Mouse (Mus musculus) gastrocnemius, postnatal 10 days (tissue): Measurements from ENCODE around the gene Fbxo47. TPM values are rescaled to one million over a fixed set of nuclear protein-coding genes. Genes with fewer than 3 reads are reported as not detected.
"Not testable (repeated sequence)": the region's sequence is repeated elsewhere in the genome, so short reads cannot be mapped to it uniquely, and the experiment has no call there.

Experiments used
- DNase-seq: peaks from one replicate; pipeline ENCODE4 v3.0.0; 2021; ENCODE audit warnings: mixed read lengths
- total RNA-seq, 2 experiments: library from RNA; stranded (reverse); gene quantifications; 2 replicates each; pipeline ENCODE4 v1.2.3; 2021

Gene Fbxo47
- total RNA-seq, 2 experiments from 2014 or later = 0.31 to 0.56 TPM

DNA sequence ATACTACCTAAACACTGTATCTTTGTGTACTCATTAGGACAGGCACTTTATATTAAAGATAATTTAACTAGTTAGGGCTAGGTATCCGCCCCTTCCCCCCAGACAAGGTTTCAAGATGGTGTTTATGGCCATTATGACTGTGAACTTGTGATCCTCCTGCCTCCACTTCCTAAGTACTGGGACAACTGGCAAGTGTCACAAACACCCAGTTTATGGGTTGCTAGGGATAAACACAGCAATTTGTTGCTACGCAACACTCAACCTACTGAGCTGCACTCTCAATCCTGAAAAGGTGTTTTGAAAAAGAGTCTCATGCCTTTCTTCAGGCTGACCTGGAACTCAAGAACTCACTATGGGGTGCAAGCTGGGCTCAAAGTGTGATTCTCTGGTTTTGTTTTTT, 6.6 kb downstream of the Fbxo47 start:
- DNase-seq = no peak

DNA sequence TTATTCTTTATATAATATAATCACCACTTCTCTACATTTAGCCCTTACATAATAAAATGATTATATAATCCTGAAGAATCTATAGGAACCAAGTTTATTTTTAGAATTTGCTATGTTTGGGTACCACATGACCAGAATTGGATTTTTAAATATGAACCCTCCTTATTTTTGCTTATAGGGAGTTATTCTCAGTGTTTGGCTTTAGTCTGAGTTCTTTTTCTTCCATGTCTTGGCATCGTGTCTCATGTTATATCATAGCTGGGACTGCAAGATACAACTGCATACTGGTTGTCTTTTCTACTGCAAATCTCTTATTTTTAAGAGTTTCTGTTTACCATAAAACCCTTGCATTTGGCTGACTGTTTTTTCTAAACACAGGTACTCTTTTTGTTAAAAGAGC, 9.6 kb downstream of the Fbxo47 start:
- DNase-seq = no peak

DNA sequence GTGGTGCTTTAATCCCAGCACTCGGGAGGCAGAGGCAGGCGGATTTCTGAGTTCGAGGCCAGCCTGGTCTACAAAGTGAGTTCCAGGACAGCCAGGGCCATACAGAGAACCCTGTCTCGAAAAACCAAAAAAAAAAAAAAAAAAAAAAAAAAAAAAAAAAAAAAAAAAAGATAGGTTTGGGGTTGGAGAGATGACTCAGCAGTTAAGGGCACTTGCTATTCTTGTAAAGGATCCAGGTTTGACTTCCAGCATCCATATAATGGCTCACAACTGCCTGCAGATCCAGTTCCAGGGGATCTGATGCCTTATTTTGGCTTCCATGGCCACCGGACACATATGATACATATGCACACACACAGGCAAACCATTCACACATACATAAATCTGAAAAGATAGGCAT, 11.6 kb downstream of the Fbxo47 start:
- DNase-seq = not testable (repeated sequence)

DNA sequence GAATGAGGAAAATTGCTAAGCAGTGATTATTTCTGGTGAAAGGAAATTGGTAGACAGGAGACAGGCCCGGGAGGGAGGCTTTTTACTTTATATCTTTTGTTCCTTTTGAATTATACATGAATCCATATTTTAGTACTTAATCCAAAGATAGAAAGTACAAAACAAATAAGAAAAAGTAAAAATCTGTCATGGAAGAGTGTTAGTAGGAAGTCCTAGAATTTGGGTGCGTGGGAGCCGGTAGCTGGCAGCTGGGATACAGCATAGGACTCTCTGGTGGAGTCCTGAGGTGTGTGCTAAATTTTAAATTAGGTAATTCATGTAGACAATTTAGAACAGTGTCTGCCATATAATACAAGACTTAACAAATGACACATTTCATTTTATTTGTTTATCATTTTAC, 16.4 kb downstream of the Fbxo47 start:
- no peak for DNase-seq

DNA sequence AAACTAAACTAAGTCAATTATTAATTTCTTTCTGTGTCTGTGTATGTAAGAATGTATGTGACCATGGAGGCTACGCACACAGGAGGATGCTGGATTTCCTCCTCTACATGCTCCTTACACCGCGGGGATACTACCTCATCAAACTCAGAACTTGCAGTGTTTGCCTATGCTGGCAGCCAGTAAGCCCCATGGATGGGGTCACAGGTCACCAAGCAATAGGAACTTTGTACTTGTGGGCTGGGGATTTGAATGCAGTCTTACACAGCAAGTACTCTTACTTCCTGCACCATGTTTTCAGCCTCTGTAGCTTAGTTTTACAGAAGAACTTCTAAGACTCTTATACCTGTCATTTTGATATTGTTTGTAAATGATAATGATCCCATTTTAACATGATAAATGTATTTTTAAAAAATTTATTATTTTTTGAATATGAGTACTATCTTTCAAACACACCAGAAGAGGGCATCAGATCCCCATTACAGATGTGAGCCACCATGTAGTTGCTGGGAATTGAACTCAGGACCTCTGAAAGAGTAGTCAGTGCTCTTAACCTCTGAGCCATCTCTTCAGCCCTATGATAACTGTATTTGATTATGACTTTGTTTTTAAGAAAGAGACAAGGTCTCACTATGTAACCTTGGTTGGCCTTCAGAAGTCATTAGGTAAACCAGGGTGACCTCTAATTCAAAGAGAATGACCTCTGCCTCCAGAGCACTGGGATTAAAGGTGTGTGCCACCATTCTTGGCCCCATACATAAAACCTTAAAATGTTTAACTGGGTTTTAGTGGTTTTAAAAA, 17.7 kb downstream of the Fbxo47 start:
- DNase-seq = no peak

DNA sequence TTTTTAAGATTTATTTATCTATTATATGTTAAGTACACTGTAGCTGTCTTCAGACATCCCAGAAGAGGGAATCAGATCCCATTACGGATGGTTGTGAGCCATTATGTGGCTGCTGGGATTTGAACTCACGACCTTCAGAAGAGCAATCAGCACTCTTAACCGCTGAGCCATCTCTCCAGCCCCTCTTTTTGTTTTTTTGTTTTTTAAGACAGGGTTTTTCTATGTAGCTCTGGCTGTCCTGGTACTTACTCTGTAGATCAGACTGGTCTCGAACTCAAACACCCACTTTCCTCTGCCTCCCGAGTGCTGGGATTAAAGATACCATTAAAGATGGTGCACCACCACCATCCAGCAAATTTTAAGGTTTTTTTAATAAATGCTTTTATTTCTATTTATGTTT, 18.5 kb downstream of the Fbxo47 start:
- DNase-seq = no peak

DNA sequence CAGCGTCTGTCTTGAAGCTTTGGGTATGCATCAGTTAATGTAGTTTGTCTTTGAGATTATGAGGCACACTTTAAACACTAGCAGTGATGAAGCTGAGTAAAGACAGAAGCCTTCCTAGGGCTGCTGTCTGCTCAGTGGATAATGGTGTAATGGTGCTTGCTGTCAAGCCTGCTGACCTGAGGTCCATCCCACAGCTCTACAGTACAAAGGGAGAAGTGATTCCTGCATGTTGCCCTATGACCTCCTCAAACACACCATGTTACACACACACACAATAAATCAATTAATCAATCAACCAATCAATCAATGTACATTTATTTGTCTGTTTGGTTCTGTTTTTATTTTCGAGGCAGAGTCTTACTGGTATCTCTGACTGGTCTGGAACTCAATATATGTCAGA, 21.8 kb downstream of the Fbxo47 start:
- DNase-seq = no peak

DNA sequence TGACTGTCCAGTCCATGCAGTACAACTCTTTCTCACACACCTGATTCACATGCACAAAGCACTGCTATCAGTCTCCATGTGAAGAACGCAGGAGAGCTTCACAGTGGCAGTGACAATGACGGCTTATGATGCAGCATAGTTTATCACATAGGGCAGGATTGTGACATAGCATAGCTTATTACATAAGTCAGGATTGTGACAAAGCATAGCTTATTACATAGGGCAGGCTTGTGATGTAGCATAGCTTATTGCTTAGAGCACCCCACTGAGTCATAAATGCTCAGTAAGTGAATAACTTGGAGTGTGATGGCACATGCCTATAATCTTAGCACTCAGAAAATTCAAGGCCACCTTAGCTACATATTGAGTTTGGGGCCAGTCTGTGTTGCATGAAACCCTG, 28.5 kb downstream of the Fbxo47 start:
- DNase-seq = no peak

DNA sequence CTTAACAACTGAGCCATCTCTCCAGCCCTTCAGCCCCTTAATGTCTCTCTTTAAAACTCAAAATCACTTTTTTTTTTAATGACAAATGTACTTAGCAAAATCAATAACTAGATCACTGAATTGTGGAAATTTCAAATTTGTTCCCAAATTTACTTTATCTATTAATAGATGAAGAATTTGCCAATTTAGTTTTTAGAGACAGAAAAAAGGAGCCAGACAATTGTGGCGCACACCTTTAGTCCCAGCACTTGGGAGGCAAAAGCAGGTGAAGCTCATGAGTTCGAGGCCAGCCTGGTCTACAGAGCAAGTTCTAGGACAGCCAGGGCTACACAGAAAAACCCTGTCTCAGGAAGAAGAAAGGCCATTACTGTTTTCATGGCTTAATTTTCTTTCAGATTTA, 32.4 kb downstream of the Fbxo47 start:
- DNase-seq = no peak

DNA sequence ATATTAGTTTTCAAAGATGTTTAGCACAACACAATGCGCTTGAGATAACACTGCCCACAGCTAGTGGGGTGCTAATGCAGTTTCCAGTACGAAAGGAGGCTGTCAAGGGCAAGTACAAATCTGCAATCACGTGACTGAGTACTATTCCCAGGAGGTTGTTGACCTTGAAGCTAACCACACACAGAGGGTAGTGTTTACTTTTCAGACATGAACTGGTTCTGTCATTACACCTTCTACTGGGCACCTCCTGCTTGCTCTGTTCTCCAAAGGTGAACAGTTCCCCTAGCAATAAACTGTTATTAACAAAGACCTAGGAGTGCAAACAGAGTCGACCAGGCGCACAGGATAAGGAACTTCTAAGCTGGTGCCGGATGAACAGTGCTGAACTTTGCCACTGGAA, 33.6 kb downstream of the Fbxo47 start:
- no peak for DNase-seq

DNA sequence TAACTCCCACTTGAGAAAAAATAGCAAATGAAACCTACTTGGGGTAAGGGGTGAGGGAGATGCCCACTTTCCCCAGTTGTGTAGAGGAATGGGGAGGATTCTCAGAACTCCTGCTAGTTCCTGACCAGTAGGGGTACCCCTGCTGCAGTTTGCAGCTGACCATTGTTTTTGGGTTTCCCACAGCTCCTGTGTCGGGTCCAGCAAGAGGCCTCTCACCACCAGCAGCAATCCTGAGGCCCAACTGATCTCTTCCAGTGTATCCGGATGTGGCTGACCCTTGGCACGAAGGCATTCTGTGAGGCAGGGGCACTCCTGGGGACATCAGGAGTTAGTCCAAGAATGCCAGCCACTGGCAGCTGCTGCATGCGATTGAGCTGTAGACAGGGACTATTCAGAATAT, 42.0 kb downstream of the Fbxo47 start:
- DNase-seq = no peak

DNA sequence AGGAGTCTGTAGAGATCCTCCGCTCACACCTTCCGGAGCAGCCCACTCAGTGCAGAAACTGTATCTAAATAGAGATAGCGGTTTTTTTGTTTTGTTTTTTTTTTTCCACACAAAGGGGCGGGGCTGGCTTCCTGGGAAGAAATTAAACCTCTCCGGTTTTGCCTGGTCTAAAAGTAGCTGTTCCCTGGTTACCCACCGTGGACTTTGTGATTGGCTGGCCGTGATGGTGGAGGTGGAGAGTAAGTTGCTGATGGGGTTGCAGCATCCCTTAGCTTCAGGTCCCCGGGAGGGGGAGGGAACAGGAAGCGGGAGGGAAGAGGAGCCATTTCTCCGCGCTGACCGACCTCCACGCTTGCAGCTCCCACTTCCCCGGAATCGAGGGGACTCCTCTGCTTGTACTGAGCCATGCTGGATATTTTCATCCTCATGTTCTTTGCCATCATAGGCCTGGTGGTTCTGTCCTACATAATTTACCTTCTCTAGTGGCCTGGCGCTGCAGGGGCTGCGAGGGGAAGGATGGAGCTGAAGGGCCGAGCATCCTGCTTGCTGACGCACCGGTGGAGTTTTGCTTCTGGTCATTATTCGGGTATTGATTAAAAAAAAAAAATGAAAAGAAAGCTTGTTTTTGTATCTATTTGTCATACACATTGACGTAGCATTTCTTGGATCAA, 42.8 kb downstream of the Fbxo47 start:
- peak; percentile 57 for DNase-seq

DNA sequence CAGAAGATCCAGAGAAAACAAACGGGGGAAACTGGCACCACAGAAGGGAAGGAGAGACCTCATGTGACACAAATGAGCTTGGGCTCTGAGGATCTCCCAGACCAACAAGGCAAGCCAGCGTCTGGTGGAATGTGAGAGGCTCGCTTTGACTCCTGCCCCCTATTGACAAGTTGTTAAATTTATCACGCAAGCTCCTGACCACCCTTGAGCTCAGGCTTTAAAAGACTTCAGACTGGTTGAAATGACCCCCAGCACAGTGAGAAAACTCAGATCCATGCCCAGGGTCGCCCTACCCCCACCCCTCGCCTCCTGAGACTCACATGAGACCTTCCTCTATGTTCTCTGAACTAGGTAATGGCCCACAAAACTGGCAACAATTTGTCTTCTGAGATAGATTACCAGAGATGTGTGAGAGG, 43.4 kb downstream of the Fbxo47 start, which contains the start of gene B230217C12Rik:
B230217C12Rik (plus strand) TSS at position 242 of the 416 bp plus-strand sequence.
- no peak for DNase-seq

DNA sequence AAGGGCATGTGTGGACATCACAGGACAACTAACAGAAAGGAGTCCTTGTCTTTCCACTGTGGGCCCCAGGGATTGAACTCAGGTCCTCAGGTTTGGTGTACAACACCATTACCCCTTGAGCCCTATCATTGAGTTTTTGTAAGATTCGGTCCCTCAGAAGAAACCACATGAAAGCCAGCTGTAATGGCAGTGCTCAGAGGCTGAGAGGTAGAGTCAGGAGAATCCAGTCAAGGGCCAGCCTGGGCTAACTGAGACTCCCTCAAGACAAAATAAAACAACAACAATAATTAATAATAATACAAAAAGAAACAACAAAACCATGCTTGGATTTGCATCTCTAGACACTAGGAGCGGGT, 43.8 kb downstream of the Fbxo47 start:
- DNase-seq = no peak

DNA sequence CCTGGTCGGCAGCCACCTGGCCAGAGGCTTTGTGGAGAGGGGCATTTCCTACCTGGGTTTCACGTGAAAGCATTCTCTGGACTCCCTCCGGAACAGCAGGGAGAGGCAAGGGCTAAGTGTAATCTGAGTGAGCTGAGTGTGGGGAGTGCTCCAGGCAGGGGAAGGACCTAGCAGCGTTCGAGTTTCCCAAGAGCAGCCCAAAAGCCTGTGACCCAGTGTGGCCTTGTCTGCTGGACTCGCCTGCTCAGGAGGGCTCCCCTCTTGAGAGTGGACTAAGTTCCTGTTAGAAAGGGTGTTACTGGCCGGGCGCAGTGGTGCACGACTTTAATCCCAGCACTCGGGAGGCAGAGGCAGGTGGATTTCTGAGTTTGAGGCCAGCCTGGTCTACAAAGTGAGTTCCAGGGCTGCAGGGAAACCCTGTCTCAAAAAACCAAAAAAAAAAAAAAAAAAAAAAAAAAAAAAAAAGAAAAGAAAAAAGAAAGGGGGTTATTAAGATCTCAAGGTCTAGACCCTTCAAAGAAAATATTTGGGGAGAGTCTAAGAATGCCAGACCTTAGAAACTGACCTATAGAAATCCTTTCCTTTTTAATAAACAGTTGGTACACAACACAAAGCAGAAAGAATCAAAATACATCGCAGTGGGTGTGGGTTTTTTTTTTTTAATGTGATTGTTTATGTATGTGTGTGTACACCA, 44.4 kb downstream of the Fbxo47 start:
- no peak for DNase-seq

DNA sequence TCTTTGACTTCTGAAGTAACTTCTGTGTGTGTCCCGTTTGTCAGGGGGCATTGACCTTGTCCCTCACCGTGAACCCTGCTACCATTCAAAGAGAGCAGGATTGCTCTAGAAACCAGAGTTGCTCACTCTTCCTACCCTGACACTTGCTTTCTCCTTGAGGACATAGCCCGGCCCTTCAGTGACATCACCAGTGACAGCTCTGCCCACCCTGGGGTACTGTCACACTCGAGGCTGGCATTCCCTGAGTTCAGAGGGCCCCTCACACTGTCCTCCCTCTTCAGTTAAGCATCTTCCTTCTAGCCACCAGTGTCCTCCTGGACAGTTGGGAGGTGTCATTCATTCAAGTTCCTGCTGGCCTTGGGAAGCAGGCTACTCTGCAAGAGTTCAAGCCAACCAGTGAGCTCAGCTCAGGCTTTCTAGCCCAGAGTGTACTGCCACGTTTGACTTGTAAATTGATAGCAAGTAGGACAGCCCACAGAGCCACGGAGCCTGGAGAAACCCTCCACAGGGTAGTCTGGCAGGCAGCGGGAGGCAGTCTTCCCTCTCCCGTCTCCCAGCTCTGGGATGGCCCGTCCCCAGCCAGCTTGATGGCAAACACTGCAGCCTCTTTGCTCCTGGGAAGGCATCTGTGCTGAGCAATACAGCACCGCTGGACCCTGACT, 45.0 kb downstream of the Fbxo47 start:
- DNase-seq = no peak

DNA sequence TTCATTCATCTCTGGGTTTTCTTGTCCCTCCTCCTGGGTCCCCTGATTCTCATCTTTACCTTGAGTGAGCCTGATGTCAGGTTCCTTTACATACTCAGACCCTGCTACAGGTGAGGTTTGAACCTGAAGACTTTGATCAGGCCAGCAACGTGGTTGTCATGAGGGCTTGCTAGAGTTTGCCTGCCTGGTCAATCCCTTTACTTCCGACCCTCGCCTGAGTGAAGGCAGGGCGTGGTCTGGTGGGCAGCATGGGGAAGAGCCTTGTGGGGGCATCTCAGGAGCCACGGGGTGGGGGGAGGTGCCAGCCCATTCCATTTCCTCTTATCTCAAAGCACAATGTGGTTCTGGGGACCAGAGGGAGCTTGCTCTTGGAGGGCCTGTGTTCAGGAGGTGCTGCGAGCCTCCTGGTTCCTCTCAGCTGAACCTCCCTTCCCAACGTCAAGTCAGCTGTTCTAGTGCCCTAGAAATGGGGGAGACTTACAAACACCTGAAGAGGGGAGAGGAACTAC, 46.3 kb downstream of the Fbxo47 start:
- no peak for DNase-seq

DNA sequence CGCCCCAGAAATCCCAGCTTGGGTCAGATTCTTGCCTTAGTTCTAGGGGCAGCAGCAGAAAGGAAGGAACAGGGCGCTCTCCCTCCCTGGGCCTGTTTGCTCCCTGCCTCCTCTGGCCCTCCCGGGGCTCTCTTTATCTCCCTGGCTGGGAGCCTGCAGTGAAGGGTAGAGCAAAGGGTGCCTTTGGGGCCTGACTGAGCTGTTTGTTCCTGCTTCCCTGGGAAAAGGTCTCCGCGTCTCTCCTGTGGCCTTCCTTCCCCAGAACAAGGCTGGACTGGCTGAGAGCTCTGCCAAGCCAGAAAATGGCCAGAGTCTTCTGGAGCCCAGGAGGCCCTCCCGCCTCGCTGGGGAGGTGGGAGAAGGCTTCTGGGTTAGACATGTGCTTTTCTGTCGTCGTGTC, 46.9 kb downstream of the Fbxo47 start:
- DNase-seq = not testable (repeated sequence)

DNA sequence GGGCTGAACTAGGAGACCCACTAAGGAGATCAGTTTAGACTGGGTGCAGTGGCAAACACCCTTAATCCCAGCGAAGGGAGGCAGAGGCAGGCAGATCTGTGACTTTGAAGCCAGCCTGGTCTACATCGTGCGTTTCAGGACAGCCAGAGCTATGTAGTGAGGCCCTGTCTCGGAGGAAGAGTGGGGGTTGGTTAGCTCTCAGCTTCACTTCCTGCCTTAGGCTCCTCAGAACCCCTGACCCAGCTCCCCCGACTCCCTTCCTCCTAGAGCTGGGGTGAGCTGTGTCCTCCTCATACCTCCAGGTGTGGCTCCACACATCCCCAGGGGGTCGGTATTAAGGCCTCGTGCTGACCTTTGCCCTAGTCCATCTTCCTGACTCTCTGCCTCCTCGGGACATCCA, 47.4 kb downstream of the Fbxo47 start:
- no peak for DNase-seq

DNA sequence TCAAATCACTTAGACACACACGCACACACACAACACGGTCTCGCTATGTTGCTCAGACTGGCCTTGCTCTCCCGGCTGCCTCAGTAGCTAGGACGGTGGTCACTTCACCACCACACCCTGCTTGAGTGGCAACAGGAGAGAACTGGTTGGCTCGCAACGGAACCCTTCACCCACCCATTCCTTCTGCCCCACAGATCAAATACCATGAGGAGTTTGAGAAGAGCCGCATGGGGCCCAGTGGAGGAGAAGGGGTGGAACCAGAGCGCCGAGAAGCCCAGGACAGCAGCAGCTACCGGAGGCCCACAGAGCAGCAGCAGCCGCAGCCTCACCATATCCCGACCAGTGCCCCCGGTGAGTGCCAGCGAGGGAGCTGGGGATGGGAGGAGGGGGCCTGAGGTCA, 50.6 kb downstream of the Fbxo47 start:
- no peak for DNase-seq

DNA sequence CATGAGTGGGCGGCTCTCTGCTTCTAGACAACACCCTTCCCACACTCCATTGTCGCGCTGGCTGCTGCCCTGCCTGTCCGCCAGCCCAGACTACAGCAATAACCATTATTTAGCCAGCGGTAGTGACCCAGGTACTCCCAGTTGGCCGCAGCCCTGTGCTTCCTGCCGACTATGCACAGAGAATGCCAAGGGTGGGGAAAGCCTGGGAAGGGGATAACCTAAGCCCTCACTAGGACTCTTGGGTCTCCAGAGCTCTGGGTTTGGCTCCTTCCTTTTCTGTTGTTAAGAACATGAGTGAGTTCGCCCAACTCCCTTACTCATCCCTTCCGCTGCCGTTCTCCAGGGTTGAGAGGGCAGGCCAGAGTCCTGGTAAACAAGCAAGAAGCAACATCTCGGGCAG, 52.0 kb downstream of the Fbxo47 start:
- DNase-seq = no peak

DNA sequence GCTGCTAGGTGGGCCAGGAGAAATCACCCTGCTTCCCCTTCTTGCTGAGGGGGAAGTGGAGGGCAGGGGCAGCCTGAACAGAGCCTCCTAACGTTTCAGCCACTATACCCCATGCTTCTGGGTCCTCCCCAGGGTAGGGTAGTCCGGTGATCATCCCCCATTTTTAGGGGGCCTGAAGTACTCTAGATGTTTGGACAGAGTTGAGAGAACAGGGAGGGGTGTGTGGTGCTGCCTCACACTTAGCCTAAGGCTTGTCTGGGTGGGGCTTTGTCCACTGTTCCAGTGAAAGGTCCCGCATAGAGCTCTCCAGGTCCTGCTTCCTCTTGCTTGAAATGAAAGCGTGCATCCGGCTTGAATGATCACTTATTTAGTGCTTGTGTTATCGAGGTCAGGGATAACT, 53.5 kb downstream of the Fbxo47 start:
- no peak for DNase-seq
